In genomic region chr9:78139463-78139862, GRCm38 (mm10) we compare ENCODE assay signal across 19 mouse cellular contexts. TPM values are rescaled to one million over a fixed set of nuclear protein-coding genes. Genes with fewer than 3 reads are reported as not detected.
A peak's percentile ranks its signal among the peaks of the same experiment; 100 is the strongest.
DNase-seq lines count a peak whose midpoint lies in the region; ATAC-seq and TF ChIP-seq lines count a peak whose summit lies in the region.
"Had no signal": no experiment of that assay in that cellular context is flagged by ENCODE, and none has a peak within 500 bp of the region (broad histone marks: within the 10 kb centered on the region; RNA-seq: fewer than 3 reads in every experiment).

No protein-coding gene starts in this region.

- H3K4me2 ChIP-seq in heart, embryonic 11.5 days, result no peak overlapping the region
- H3K4me2 ChIP-seq in lung, postnatal 0 days (replicated peaks; ENCODE audit: low read depth, low read length), result no peak overlapping the region
- H3K4me2 ChIP-seq: embryonic facial prominence, embryonic 13.5 days; hindbrain, embryonic 12.5 days; intestine, embryonic 15.5 days; liver, embryonic 15.5 days; neural tube, embryonic 13.5 days had no signal

- WGBS in heart, embryonic 11.5 days (ENCODE audit: insufficient replicate concordance), result 64% methylated on average over 4 of the region's 4 CpGs
- WGBS in lung, postnatal 0 days, result 63% methylated on average over 4 of the region's 4 CpGs

- peak; percentile 25; the same call in 1 of the 2 replicates for TF ChIP-seq EP300 in lung, postnatal 0 days (IDR thresholded peaks at IDR 0.05)

- H3K4me3 ChIP-seq in brown adipose tissue, adult 24 weeks (ENCODE audit: insufficient read depth, low read depth, low read length), result no peak overlapping the region
- H3K4me3 ChIP-seq in heart, embryonic 11.5 days (ENCODE audit: low read depth, low read length), result no peak overlapping the region
- H3K4me3 ChIP-seq in lung, postnatal 0 days (ENCODE audit: low read depth, low read length), result no peak overlapping the region
- H3K4me3 ChIP-seq: embryonic facial prominence, embryonic 13.5 days; hindbrain, embryonic 12.5 days; intestine, embryonic 15.5 days; limb, embryonic 10.5 days; liver, embryonic 15.5 days; megakaryocyte, embryonic 14.5 days; neural tube, embryonic 13.5 days had no signal

- intact Hi-C loops in heart, postnatal 25 days (cut with DNase I), result no loop called here

- H3K36me3 ChIP-seq in heart, embryonic 11.5 days (ENCODE audit: control insufficient read depth, insufficient read depth, low read length), result peaks cover 18% of the 10 kb centered on the region
- peaks cover 19% of the 10 kb centered on the region for H3K36me3 ChIP-seq in lung, postnatal 0 days (ENCODE audit: insufficient read depth, low read length)

- no peak for TF ChIP-seq CTCF in lung, postnatal 0 days (IDR thresholded peaks at IDR 0.05)

- H3K27me3 ChIP-seq in heart, embryonic 11.5 days (ENCODE audit: control insufficient read depth, insufficient read depth, low read length), result no peaks in the 10 kb centered on the region
- no peaks in the 10 kb centered on the region for H3K27me3 ChIP-seq in lung, postnatal 0 days (replicated peaks; ENCODE audit: insufficient read depth, low read length)
- H3K27me3 ChIP-seq: embryonic facial prominence, embryonic 13.5 days; hindbrain, embryonic 12.5 days; intestine, embryonic 15.5 days; liver, embryonic 15.5 days; megakaryocyte, embryonic 14.5 days; neural tube, embryonic 13.5 days had no signal

- peak overlapping the region; percentile 99 for H3K27ac ChIP-seq in brown adipose tissue, adult 24 weeks (replicated peaks; ENCODE audit: low read depth, low read length)
- peak overlapping the region; percentile 62 for H3K27ac ChIP-seq in heart, embryonic 11.5 days (ENCODE audit: low read depth, low read length)
- H3K27ac ChIP-seq in lung, postnatal 0 days (ENCODE audit: low read length), result peak overlapping the region; percentile 62
- H3K27ac ChIP-seq: embryonic facial prominence, embryonic 13.5 days; hindbrain, embryonic 12.5 days; intestine, embryonic 15.5 days; limb, embryonic 10.5 days; liver, embryonic 15.5 days; neural tube, embryonic 13.5 days had no signal

- no peak for ATAC-seq in heart, embryonic 11.5 days (replicated peaks; ENCODE audit: insufficient number of reproducible peaks, low FRiP score, low TSS enrichment)
- ATAC-seq in lung, postnatal 0 days, result peak; percentile 78
- ATAC-seq: intestine, embryonic 15.5 days had no signal

- no peak overlapping the region for H3K9ac ChIP-seq in heart, embryonic 11.5 days (ENCODE audit: low read depth, low read length)
- no peak overlapping the region for H3K9ac ChIP-seq in lung, postnatal 0 days (replicated peaks; ENCODE audit: low read depth)
- H3K9ac ChIP-seq: embryonic facial prominence, embryonic 13.5 days; hindbrain, embryonic 12.5 days; intestine, embryonic 15.5 days; liver, embryonic 15.5 days; neural tube, embryonic 13.5 days had no signal

- peak; percentile 92 for DNase-seq in heart, adult 11 months
- DNase-seq in heart, postnatal 25 days (ENCODE audit: low spot score), result no peak
- peak; percentile 68 for DNase-seq in lung, postnatal 0 days (ENCODE audit: low spot score)
- no peak for DNase-seq in left cerebral cortex, adult 9 months (ENCODE audit: low spot score in 2 of 2)
- DNase-seq in layer of hippocampus, adult 11-12 months (ENCODE audit: low spot score), result no peak
- no peak for DNase-seq in spleen, postnatal 36 days (ENCODE audit: low spot score in 2 of 2)
- DNase-seq: B cell, adult 2 months; cerebellum, adult 11 months; kidney, postnatal 25 days; layer of hippocampus, postnatal 36 days had no signal

- H3K4me1 ChIP-seq in brown adipose tissue, adult 24 weeks (ENCODE audit: control insufficient read depth, insufficient read depth, insufficient read length, low read length), result peaks cover 4% of the 10 kb centered on the region; the same call in 1 of the 2 replicates
- H3K4me1 ChIP-seq in heart, embryonic 11.5 days (ENCODE audit: control insufficient read depth, insufficient read depth, low read length), result 0 out of 2 replicates have a peak, but pooled peaks cover 4% of the 10 kb centered on the region
- no peaks in the 10 kb centered on the region for H3K4me1 ChIP-seq in lung, postnatal 0 days (ENCODE audit: insufficient read depth, low read depth, low read length)
- H3K4me1 ChIP-seq: hindbrain, embryonic 12.5 days; intestine, embryonic 15.5 days; limb, embryonic 10.5 days; liver, embryonic 15.5 days had no signal

- peaks cover 4% of the 10 kb centered on the region; the same call in 1 of the 2 replicates for H3K9me3 ChIP-seq in heart, embryonic 11.5 days (replicated peaks; ENCODE audit: control insufficient read depth, low read length)
- no peaks in the 10 kb centered on the region for H3K9me3 ChIP-seq in lung, postnatal 0 days (ENCODE audit: low read length)
- H3K9me3 ChIP-seq: intestine, embryonic 15.5 days; limb, embryonic 10.5 days; liver, embryonic 15.5 days had no signal

RNA-seq across cellular contexts. Expression of gene Ick, which starts 30.5 kb away (rescaled TPM):
- 10 to 100 TPM; 14.9 to 15.3 TPM for total RNA-seq in heart, postnatal 25 days (2021)
- 21.8 and 23.4 TPM in 2 replicates for polyA plus RNA-seq in brown adipose tissue, adult 24 weeks (2012; ENCODE audit: insufficient read depth, insufficient read length, missing spikeins)
- 16.1 and 16.8 TPM in 2 replicates for polyA plus RNA-seq in heart, embryonic 11.5 days (2014; fragmentation: Nextera tagmentation; extraction: Ambion mirVana)
- polyA plus RNA-seq in lung, postnatal 0 days (2015; fragmentation: Nextera tagmentation; extraction: Ambion mirVana), result 19.3 and 23.0 TPM in 2 replicates

RNA-seq across cellular contexts. Expression of gene Fbxo9, which starts 30.6 kb away (rescaled TPM):
- total RNA-seq in heart, postnatal 25 days (2021), result 10 to 100 TPM; 49.2 to 51.3 TPM
- 66.7 and 70.2 TPM in 2 replicates for polyA plus RNA-seq in brown adipose tissue, adult 24 weeks (2012; ENCODE audit: insufficient read depth, insufficient read length, missing spikeins)
- polyA plus RNA-seq in heart, embryonic 11.5 days (2014; fragmentation: Nextera tagmentation; extraction: Ambion mirVana), result 37.0 and 38.0 TPM in 2 replicates
- polyA plus RNA-seq in lung, postnatal 0 days (2015; fragmentation: Nextera tagmentation; extraction: Ambion mirVana), result 55.1 and 59.9 TPM in 2 replicates

RNA-seq across cellular contexts. Expression of gene Gsta4, which starts 43.1 kb away (rescaled TPM):
- total RNA-seq in heart, postnatal 25 days (2021), result 10 to 100 TPM; 81.4 to 87.9 TPM
- polyA plus RNA-seq in brown adipose tissue, adult 24 weeks (2012; ENCODE audit: insufficient read depth, insufficient read length, missing spikeins), result 174 and 194 TPM in 2 replicates
- polyA plus RNA-seq in heart, embryonic 11.5 days (2014; fragmentation: Nextera tagmentation; extraction: Ambion mirVana), result 87.5 and 88.7 TPM in 2 replicates
- polyA plus RNA-seq in lung, postnatal 0 days (2015; fragmentation: Nextera tagmentation; extraction: Ambion mirVana), result 107 and 112 TPM in 2 replicates

Comparison
In these comparisons a context has a peak if more than half of its experiments do, and no peak if none do; other contexts are left out.
1. DNase-seq: peak in heart, adult 11 months (single experiment) and lung, postnatal 0 days (single experiment); none in heart, postnatal 25 days (single experiment), left cerebral cortex, adult 9 months (0 of 2), layer of hippocampus, adult 11-12 months (single experiment) and spleen, postnatal 36 days (0 of 2).
2. Peak in every context shown above with its lines, with median percentiles within 50 percentile points of each other: H3K27ac ChIP-seq.